ENCODE assay signal across 8 mouse cellular contexts in the genomic region with DNA sequence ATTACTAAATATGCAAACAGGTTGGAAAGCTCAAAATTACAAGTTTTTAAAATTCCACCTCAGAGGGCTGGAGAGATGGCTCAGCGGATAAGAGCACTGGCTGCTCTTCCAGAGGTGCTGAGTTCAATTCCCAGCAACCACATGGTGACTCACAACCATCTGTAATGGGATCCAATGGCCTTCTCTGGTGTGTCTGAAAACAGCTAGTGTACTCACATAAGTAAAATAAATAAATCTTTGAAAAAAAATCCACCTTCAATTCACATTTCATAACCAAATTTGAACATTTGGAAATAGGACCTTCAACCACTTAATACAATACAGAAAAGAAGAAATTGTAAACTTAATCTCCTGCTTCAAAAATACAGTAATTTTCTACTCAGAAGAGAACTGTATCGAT. TPM values are rescaled to one million over a fixed set of nuclear protein-coding genes. Genes with fewer than 3 reads are reported as not detected.
DNase-seq lines count a peak whose midpoint lies in the region; ATAC-seq and TF ChIP-seq lines count a peak whose summit lies in the region.

No protein-coding gene starts in this region.

- H3K4me1 ChIP-seq in cerebellum, adult 2 months (ENCODE audit: control insufficient read depth, insufficient read depth, low read length): no peaks in the 10 kb centered on the region; the same call in 1 of the 2 replicates
- no peaks in the 10 kb centered on the region for H3K4me1 ChIP-seq in spleen, adult 2 months (ENCODE audit: control insufficient read depth, insufficient read depth, insufficient read length)
- peaks cover 15% of the 10 kb centered on the region for H3K4me1 ChIP-seq in limb, embryonic 15.5 days
- no peaks in the 10 kb centered on the region for H3K4me1 ChIP-seq in stomach, postnatal 0 days (replicated peaks; ENCODE audit: control insufficient read depth, insufficient read depth)

- H3K9ac ChIP-seq in limb, embryonic 15.5 days: peak overlapping the region; percentile 88
- H3K9ac ChIP-seq in stomach, postnatal 0 days (ENCODE audit: low read length): peak overlapping the region; percentile 98

- TF ChIP-seq POLR2A in cerebellum, adult 2 months (IDR thresholded peaks at IDR 0.05; ENCODE audit: borderline replicate concordance, insufficient read depth, low read length): no peak
- no peak for TF ChIP-seq POLR2A in spleen, adult 2 months (IDR thresholded peaks at IDR 0.05; ENCODE audit: low read depth, low read length)

- ATAC-seq in limb, embryonic 15.5 days (ENCODE audit: insufficient number of reproducible peaks, low FRiP score, low TSS enrichment, low read depth): no peak
- ATAC-seq in stomach, postnatal 0 days (ENCODE audit: low FRiP score, low TSS enrichment): no peak

- TF ChIP-seq CTCF in cerebellum, adult 2 months (IDR thresholded peaks at IDR 0.05; ENCODE audit: borderline replicate concordance, insufficient read depth, low read depth, low read length): no peak
- no peak for TF ChIP-seq CTCF in spleen, adult 2 months (IDR thresholded peaks at IDR 0.05; ENCODE audit: extremely low read depth, insufficient read depth, insufficient read length, insufficient replicate concordance)
- no peak for TF ChIP-seq CTCF in stomach, postnatal 0 days (IDR thresholded peaks at IDR 0.05; ENCODE audit: low read depth)

- no peaks in the 10 kb centered on the region for H3K27me3 ChIP-seq in cerebellum, adult 2 months (ENCODE audit: control insufficient read depth, insufficient read depth, low read length)
- H3K27me3 ChIP-seq in spleen, adult 2 months (ENCODE audit: control insufficient read depth, insufficient read depth, low read length): no peaks in the 10 kb centered on the region
- no peaks in the 10 kb centered on the region for H3K27me3 ChIP-seq in limb, embryonic 15.5 days
- no peaks in the 10 kb centered on the region for H3K27me3 ChIP-seq in stomach, postnatal 0 days (ENCODE audit: control insufficient read depth, insufficient read depth, low read length)

- no peaks in the 10 kb centered on the region for H3K36me3 ChIP-seq in spleen, adult 2 months (ENCODE audit: control insufficient read depth, insufficient read depth, low read length)
- H3K36me3 ChIP-seq in limb, embryonic 15.5 days: no peaks in the 10 kb centered on the region
- no peaks in the 10 kb centered on the region for H3K36me3 ChIP-seq in stomach, postnatal 0 days (ENCODE audit: control insufficient read depth, insufficient read depth, low read length)

- peak overlapping the region; percentile 93 for H3K4me3 ChIP-seq in cerebellum, adult 2 months (replicated peaks; ENCODE audit: insufficient read depth, low read depth, low read length)
- H3K4me3 ChIP-seq in spleen, adult 2 months (ENCODE audit: extremely low read depth, insufficient read depth, insufficient read length): peak overlapping the region; percentile 70
- H3K4me3 ChIP-seq in limb, embryonic 15.5 days: peak overlapping the region; percentile 93
- peak overlapping the region; percentile 89 for H3K4me3 ChIP-seq in stomach, postnatal 0 days (ENCODE audit: low read depth, low read length)

- H3K4me2 ChIP-seq in limb, embryonic 15.5 days: peak overlapping the region; percentile 56
- H3K4me2 ChIP-seq in stomach, postnatal 0 days (replicated peaks; ENCODE audit: low read depth): peak overlapping the region; percentile 61

- WGBS in cerebellum, adult 2 months: 4% methylated on average over 2 of the region's 2 CpGs
- 38% methylated on average over 2 of the region's 2 CpGs for WGBS in spleen, adult 2 months
- 33% methylated on average over 2 of the region's 2 CpGs for WGBS in limb, embryonic 15.5 days
- WGBS in stomach, postnatal 0 days: 24% methylated on average over 2 of the region's 2 CpGs

- DNase-seq in cerebellum, adult 2 months: no peak
- DNase-seq in cerebellum, adult 11 months: no peak
- DNase-seq in spleen, adult 2 months (ENCODE audit: low read depth in 1 of 2, low spot score in 2 of 2): no peak
- DNase-seq in spleen, postnatal 14 days (ENCODE audit: low spot score in 2 of 2): no peak
- DNase-seq in stomach, postnatal 0 days (ENCODE audit: low spot score): no peak
- DNase-seq in left cerebral cortex, adult 9 months (ENCODE audit: low spot score in 2 of 2): no peak
- no peak for DNase-seq in ovary, adult 18-20 months (ENCODE audit: low spot score)

- no peaks in the 10 kb centered on the region for H3K9me3 ChIP-seq in limb, embryonic 15.5 days
- H3K9me3 ChIP-seq in stomach, postnatal 0 days (ENCODE audit: control insufficient read depth, low read length): no peaks in the 10 kb centered on the region

- no peak for TF ChIP-seq EP300 in stomach, postnatal 0 days (optimal IDR thresholded peaks at IDR 0.05)

- no peak overlapping the region for H3K27ac ChIP-seq in cerebellum, adult 2 months (ENCODE audit: insufficient read depth, low read length)
- no peak overlapping the region for H3K27ac ChIP-seq in spleen, adult 2 months (ENCODE audit: insufficient read depth, low read length)
- H3K27ac ChIP-seq in limb, embryonic 15.5 days: no peak overlapping the region
- no peak overlapping the region; the same call in 1 of the 2 replicates for H3K27ac ChIP-seq in stomach, postnatal 0 days (replicated peaks)

RNA-seq across cellular contexts. Expression of a gene that starts 0.9 kb away (rescaled TPM):
- polyA plus RNA-seq in cerebellum, adult 2 months (2012; rRNA removed): 989 and 996 TPM in 2 replicates
- 65.8 and 79.4 TPM in 2 replicates for polyA plus RNA-seq in spleen, adult 2 months (2012; rRNA removed)
- 568 and 652 TPM in 2 replicates for polyA plus RNA-seq in limb, embryonic 15.5 days (2015; fragmentation: Nextera tagmentation; extraction: Ambion mirVana)
- polyA plus RNA-seq in stomach, postnatal 0 days (2015; fragmentation: Nextera tagmentation; extraction: Ambion mirVana): 1,024 and 1,071 TPM in 2 replicates

RNA-seq across cellular contexts. Expression of a gene that starts 38.5 kb away (rescaled TPM):
- 31.3 and 39.0 TPM in 2 replicates for polyA plus RNA-seq in cerebellum, adult 2 months (2012; rRNA removed)
- polyA plus RNA-seq in spleen, adult 2 months (2012; rRNA removed): 36.8 and 38.4 TPM in 2 replicates
- polyA plus RNA-seq in limb, embryonic 15.5 days (2015; fragmentation: Nextera tagmentation; extraction: Ambion mirVana): 12.4 and 13.7 TPM in 2 replicates
- 3.9 and 4.3 TPM in 2 replicates for polyA plus RNA-seq in stomach, postnatal 0 days (2015; fragmentation: Nextera tagmentation; extraction: Ambion mirVana)

RNA-seq across cellular contexts. Expression of a gene that starts 45.8 kb away (rescaled TPM):
- polyA plus RNA-seq in cerebellum, adult 2 months (2012; rRNA removed): 34.7 and 37.4 TPM in 2 replicates
- polyA plus RNA-seq in spleen, adult 2 months (2012; rRNA removed): 6.5 and 9.5 TPM in 2 replicates
- polyA plus RNA-seq in limb, embryonic 15.5 days (2015; fragmentation: Nextera tagmentation; extraction: Ambion mirVana): 23.9 and 24.8 TPM in 2 replicates
- 11.7 and 14.3 TPM in 2 replicates for polyA plus RNA-seq in stomach, postnatal 0 days (2015; fragmentation: Nextera tagmentation; extraction: Ambion mirVana)
